Mouse (Mus musculus) G1E (cell line): Measurements from ENCODE around the gene Ppm1l. TPM values are rescaled to one million over a fixed set of nuclear protein-coding genes. Genes with fewer than 3 reads are reported as not detected.

Source experiments
- ATAC-seq: 2 replicates; pipeline ENCODE4 v1.8.0; 2016; ENCODE audit warnings: mild to moderate bottlenecking; ENCODE audit not compliant: insufficient number of reproducible peaks, poor library complexity, low FRiP score, severe bottlenecking; ENCODE audit errors: extremely low read depth
- DNase-seq: peaks from one replicate; pipeline ENCODE4 v3.0.0; 2012; ENCODE audit warnings: low spot score
- H3K27me3 ChIP-seq: 2 replicates; pipeline ENCODE4 v1.6.1; 2012; ENCODE audit warnings: mild to moderate bottlenecking, low read length, inconsistent platforms; ENCODE audit not compliant: insufficient read depth
- H3K36me3 ChIP-seq: replicated peaks from 2 replicates; pipeline ENCODE3; 2012; ENCODE audit warnings: mild to moderate bottlenecking, inconsistent platforms
- H3K4me1 ChIP-seq: 2 replicates; pipeline ENCODE4 v1.6.1; 2012; ENCODE audit warnings: low read depth, low read length, inconsistent platforms, mixed read lengths; ENCODE audit not compliant: insufficient read depth
- H3K4me3 ChIP-seq: 2 replicates; pipeline ENCODE4 v1.5.1; 2012; ENCODE audit warnings: low read depth, mild to moderate bottlenecking, inconsistent platforms, low read length, moderate library complexity, mixed read lengths
- H3K9me3 ChIP-seq: replicated peaks from 2 replicates; pipeline ENCODE4 v1.6.1; 2012; ENCODE audit warnings: inconsistent platforms
- CTCF ChIP-seq: IDR thresholded peaks from 2 replicates; pipeline ENCODE4 v1.5.1; 2012; ENCODE audit warnings: low read depth, low read length, inconsistent platforms, mixed read lengths
- GATA1 ChIP-seq: IDR thresholded peaks from 2 replicates; pipeline ENCODE4 v1.6.1; 2012; ENCODE audit warnings: borderline replicate concordance, low read length, inconsistent platforms, mixed read lengths
- GATA2 ChIP-seq: IDR thresholded peaks from 2 replicates; pipeline ENCODE4 v1.6.1; 2012; ENCODE audit warnings: low read depth, low read length, inconsistent platforms, borderline replicate concordance
- POLR2AphosphoS5 ChIP-seq: IDR thresholded peaks from 2 replicates; pipeline ENCODE4 v1.6.1; 2012; ENCODE audit warnings: low read depth, low read length, inconsistent platforms; ENCODE audit not compliant: insufficient replicate concordance
- TAL1 ChIP-seq: conservative IDR thresholded peaks from 2 replicates; pipeline ENCODE4 v1.6.1; 2012; ENCODE audit warnings: low read depth, low read length, inconsistent platforms, mixed read lengths
- polyA plus RNA-seq: library from polyadenylated mRNA; stranded (reverse); fragments of >175 nt; gene quantifications from 2 replicates; pipeline ENCODE4 v1.2.3, GENCODE M21; 2012
- total RNA-seq, 2 experiments: library from RNA; stranded (forward) in 1 of 2; stranded (reverse) in 1 of 2; fragments of 200-1000 nt in 1 of 2; fragments of >200 nt in 1 of 2; fragmentation: Nextera tagmentation in 1 of 2; gene quantifications; 2 replicates each; pipeline ENCODE4 v1.2.3; 2014 to 2017

Ppm1l gene
- total and polyA plus RNA-seq, 3 experiments: 1.5 to 16.6 (median 5.6) TPM

GRCm38 (mm10) chr3:69515730-69516350 is 199.2 kb downstream of the Ppm1l start:
- DNase-seq (no peak), ATAC-seq (no peak)
- H3K36me3 ChIP-seq: peaks cover 13% of the 10 kb centered on the region
- no peaks in the 10 kb centered on the region for H3K4me1 ChIP-seq
- H3K9me3 ChIP-seq: no peaks in the 10 kb centered on the region
- TF ChIP-seq TAL1 (no peak), GATA2 (no peak)
- H3K4me3 ChIP-seq: no peak overlapping the region
- no peaks in the 10 kb centered on the region for H3K27me3 ChIP-seq

GRCm38 (mm10) chr3:69519188-69519587 is 202.5 kb downstream of the Ppm1l start:
- Histone ChIP-seq H3K36me3 (peaks cover 14% of the 10 kb centered on the region), H3K4me1 (no peaks in the 10 kb centered on the region), H3K4me3 (no peak overlapping the region), H3K9me3 (peaks cover 6% of the 10 kb centered on the region), H3K27me3 (no peaks in the 10 kb centered on the region)
- TF ChIP-seq TAL1: no peak
- TF ChIP-seq GATA2: no peak
- no peak for TF ChIP-seq POLR2AphosphoS5
- TF ChIP-seq GATA1: no peak
- TF ChIP-seq CTCF: no peak
- DNase-seq (no peak), ATAC-seq (no peak)

GRCm38 (mm10) chr3:69519789-69520558 is 203.3 kb downstream of the Ppm1l start:
- H3K36me3 ChIP-seq: peaks cover 14% of the 10 kb centered on the region
- ATAC-seq (no peak), DNase-seq (no peak)
- H3K27me3 ChIP-seq: no peaks in the 10 kb centered on the region
- no peak overlapping the region for H3K4me3 ChIP-seq
- no peaks in the 10 kb centered on the region for H3K4me1 ChIP-seq
- peaks cover 6% of the 10 kb centered on the region for H3K9me3 ChIP-seq
- TF ChIP-seq GATA1 (no peak), CTCF (no peak), GATA2 (no peak), TAL1 (no peak), POLR2AphosphoS5 (no peak)

GRCm38 (mm10) chr3:69522270-69522669 is 205.6 kb downstream of the Ppm1l start:
- TF ChIP-seq TAL1: no peak
- TF ChIP-seq POLR2AphosphoS5: no peak
- TF ChIP-seq GATA1: no peak
- TF ChIP-seq CTCF: no peak
- no peak for TF ChIP-seq GATA2
- H3K27me3 ChIP-seq: no peaks in the 10 kb centered on the region
- no peaks in the 10 kb centered on the region for H3K4me1 ChIP-seq
- DNase-seq (no peak), ATAC-seq (no peak)
- H3K4me3 ChIP-seq: no peak overlapping the region
- H3K36me3 ChIP-seq: peaks cover 8% of the 10 kb centered on the region
- peaks cover 6% of the 10 kb centered on the region for H3K9me3 ChIP-seq

DNA sequence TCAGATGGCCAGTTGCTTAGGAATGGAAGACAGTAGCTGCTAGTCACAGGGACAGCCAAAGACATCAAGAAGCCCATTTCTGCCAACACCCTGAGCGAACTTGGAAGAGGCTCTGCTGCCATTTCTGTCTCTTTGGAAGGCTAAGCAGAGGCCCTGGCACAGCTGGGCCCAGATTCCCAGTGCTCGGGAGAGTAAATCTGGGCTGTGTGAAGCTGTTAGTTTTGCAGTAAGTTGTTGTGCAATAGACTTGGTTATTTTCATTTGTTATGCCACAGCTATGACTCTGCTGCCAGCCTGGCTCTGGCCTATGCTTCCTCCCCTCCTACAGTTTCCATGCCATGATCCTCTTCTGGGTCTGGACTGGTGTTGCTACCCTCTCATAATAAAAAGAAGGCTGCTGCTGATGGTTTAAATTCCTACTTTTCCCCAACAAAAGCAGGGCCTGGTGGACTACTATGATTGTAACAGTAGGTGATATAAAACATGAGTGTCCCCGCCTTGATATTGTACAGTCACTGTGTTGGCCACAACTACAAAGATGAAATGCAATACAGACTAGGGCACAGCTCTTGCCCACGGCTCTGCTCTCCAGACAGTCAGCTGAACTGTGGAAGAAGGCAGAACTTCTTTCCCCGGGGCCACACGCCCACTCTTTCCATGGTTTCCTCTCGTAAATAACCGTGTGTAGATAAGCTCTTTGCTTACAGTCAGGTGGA is 207.9 kb downstream of the Ppm1l start:
- Histone ChIP-seq H3K4me3 (no peak overlapping the region), H3K9me3 (peaks cover 6% of the 10 kb centered on the region), H3K27me3 (no peaks in the 10 kb centered on the region), H3K4me1 (no peaks in the 10 kb centered on the region), H3K36me3 (peaks cover 8% of the 10 kb centered on the region)
- ATAC-seq (no peak), DNase-seq (no peak)
- TF ChIP-seq GATA2 (no peak), POLR2AphosphoS5 (no peak), GATA1 (no peak)

DNA sequence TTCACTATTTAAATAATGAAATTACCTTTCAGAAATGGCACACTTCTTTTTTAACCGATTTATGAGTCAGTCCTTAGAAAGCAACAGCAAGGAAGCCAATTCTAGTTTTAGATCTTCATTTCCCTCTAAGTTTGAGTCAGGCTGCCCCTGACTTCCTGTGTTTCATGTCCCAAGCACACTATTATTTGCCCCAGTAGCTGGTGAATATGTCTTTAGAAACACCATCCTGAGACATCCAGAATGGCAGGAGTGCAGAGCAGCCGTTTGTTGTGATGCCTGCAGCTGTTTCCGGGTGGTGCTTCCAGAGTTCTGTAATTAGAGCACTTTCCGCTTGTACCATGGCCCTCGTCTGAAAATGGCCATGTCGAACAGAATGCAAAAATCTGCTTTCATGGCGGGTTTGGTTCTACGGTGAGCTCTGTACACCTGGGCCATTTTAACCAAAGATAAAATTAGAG is 208.4 kb downstream of the Ppm1l start:
- DNase-seq (no peak), ATAC-seq (no peak)
- Histone ChIP-seq H3K27me3 (no peaks in the 10 kb centered on the region), H3K36me3 (peaks cover 4% of the 10 kb centered on the region), H3K4me1 (no peaks in the 10 kb centered on the region), H3K9me3 (peaks cover 6% of the 10 kb centered on the region), H3K4me3 (no peak overlapping the region)
- TF ChIP-seq TAL1: no peak
